Mouse (Mus musculus): ENCODE measurements at regions not wholly inside any gene's neighbourhood (a gene's known extent, or its start where the extent isn't known, plus 50 kb on each side); places are given as distances from the start of the nearest gene placed in this dataset.

DNA sequence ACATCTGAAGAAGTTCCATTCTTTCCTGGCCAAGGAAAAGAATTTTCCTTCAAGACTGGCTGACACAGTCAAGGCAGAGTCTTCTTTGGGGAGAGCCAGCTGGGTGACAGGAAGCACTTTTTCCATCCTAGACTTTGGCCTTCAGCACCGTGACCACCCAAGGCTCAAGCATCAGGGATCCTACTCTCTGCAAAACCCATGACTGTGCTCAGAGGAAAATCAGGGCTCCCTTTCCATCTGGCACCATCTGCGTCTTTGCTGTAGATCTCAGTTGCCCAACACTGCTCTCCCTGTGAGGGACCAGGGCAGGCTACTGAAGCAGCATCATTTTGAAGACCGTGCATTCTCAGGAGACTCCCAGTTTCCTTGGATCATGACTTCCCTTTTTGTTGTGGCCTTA lies 51.1 kb upstream of the 1700012B07Rik start:
- ChIA-PET POLR2A (no interaction called here), CTCF (interaction anchor here (0.6 to 0.7 kb wide), 2 partner anchors 34 to 250 kb away, joined by 3 read pairs; no protein-coding TSS in a partner anchor)
- no peak for TF ChIP-seq CTCF (IDR thresholded peaks at IDR 0.05)
- in situ Hi-C loops (cut with MboI; ENCODE audit: low pct_unique_long_range_greater_than_20kb), result loop anchor here (5.0 to 10.0 kb wide), 2 partner anchors 226 to 388 kb away; no protein-coding TSS in a partner anchor
- DNase-seq (ENCODE audit: low read depth, low spot score) (no peak), ATAC-seq (no peak)
- no peaks in the 10 kb centered on the region for H3K27me3 ChIP-seq
